Mouse (Mus musculus): ENCODE measurements around the gene Gm44790.
"Not testable (repeated sequence)": the region's sequence is repeated elsewhere in the genome, so short reads cannot be mapped to it uniquely, and the experiment has no call there.

Gm44790 gene

GRCm38 (mm10) chr6:86474646-86475181, 48.3 kb downstream of the Gm44790 start:
- no peak for DNase-seq (ENCODE audit: low spot score)

- no peak for DNase-seq (ENCODE audit: low spot score)
Measured at GRCm38 (mm10) chr6:86475462-86476167, 49.2 kb downstream of the Gm44790 start.

GRCm38 (mm10) chr6:86476931-86477330, 50.5 kb downstream of the Gm44790 start:
- DNase-seq (ENCODE audit: low spot score), result no peak

GRCm38 (mm10) chr6:86479311-86479710, 52.9 kb downstream of the Gm44790 start:
- DNase-seq (ENCODE audit: low spot score), result no peak

- DNase-seq (ENCODE audit: low spot score), result no peak
Measured at GRCm38 (mm10) chr6:86479816-86480188, 53.3 kb downstream of the Gm44790 start.

GRCm38 (mm10) chr6:86480189-86480831, 53.9 kb downstream of the Gm44790 start:
- no peak for DNase-seq (ENCODE audit: low spot score)

GRCm38 (mm10) chr6:86481871-86482270, 55.4 kb downstream of the Gm44790 start:
- no peak for DNase-seq (ENCODE audit: low spot score)

GRCm38 (mm10) chr6:86485943-86486640, 59.6 kb downstream of the Gm44790 start:
- DNase-seq (ENCODE audit: low spot score), result no peak

DNA sequence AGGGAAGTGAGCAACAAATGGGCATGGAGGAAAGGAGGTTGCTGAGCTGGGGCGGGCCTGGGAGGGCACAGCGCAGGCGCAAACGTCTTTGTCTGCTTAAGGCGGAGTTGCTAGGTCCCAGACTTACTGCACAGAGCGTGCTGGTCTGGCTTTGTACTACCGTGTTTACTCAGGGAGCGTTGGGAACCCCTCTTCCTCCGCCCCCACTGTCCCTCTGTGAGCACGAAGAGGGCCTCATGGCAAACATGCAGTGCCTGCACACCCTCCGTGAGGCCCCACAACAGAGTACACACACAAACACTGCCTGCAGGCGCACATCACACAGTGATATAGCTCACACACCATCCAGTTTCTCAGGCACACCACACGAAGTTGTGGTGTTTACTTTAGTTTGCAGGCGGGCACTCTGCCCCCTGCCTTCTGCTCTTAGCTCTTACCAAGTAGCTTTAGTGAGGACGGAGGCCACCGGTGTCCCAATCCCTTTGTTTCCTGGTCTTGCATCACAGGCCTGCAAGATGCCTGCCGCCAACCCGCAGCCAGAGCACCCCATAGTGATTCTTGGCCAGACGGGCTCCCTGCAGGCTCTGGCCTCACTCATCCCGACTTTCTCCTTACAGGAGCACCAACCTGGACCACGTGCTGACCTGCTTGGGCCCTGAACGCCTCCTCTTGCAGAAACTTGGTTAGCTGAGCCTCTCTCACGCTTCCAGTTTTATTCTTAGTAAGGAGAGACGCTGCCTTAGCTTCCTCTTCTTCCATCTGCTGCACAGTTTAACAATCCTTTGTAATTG, 61.1 kb downstream of the Gm44790 start:
- DNase-seq (ENCODE audit: low spot score), result peak; percentile 81

- no peak for DNase-seq (ENCODE audit: low spot score)
Measured at GRCm38 (mm10) chr6:86488149-86488485, 61.7 kb downstream of the Gm44790 start.

DNA sequence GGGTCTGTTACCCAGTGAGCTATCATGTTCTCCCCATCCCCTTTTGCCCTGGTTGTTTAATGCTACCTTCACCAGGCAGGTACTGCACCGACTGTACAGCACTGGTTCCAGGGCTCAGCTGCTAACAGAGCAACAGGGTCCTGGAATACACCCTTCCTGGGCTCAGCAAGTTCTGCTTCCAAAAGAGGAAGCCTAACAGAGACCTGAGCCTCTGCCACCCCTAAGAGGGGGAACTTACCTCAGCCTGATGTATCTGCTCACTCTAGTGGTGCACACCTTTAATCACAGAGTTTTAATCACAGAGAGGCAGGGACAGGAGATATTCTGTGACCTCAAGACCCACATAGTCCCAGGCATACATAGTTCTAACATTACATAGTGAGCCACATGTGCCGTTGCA, 63.5 kb downstream of the Gm44790 start:
- no peak for DNase-seq (ENCODE audit: low spot score)

DNA sequence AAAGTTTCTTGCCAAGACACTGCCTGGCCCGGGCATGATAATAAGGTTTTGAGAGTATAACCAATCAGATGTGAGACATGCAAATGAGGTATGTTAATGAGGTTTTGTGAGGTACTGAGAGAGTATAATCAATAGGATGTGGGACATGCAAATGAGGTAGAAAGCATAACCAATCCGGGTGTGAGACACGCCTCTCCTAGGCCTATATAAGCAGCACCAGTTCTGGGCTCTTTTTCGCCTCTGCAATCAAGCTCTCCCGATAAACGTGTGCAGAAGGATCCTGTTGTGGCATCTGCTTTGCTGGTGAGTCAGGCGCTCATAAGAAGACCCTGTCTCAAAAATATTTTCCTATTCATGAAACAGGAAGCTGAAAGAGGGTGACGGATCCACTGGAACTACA, 64.0 kb downstream of the Gm44790 start:
- DNase-seq (ENCODE audit: low spot score), result not testable (repeated sequence)

DNA sequence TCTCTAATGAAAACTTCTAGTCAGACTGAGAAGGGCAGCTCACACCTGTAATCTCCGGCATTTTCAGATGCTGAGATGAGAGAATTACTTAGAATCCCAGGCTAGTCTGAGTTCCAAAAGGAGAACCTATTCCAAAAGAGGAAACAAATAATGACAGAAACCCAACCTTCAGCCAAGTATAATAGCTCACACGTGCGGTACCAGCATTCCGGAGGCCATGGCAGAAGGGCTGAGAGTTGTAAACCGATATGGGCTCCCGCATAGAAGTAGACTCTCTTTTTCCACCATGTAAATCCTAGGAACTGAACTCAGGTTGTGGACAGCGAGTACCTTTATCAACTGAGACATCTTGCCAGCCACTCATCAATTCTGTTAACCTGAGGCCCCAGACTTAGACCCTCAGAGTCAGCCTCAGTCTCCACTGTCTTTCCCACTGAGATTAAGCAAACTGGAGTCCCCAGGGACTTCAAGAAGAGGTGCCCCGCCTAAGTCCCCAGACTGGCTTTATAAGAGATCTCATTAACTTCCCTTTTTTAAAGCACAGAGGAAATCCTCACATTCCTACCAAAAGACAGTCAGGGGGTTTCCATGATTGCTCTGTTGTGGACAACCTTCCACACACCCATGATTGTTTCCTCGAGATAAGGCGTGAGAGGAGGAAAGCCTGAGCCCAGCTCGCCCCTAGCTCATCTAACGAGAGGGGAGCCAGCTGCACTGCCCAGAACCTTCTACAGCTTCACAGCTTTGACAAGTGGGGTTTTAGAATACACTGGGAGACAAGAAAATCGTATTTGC, 67.2 kb downstream of the Gm44790 start:
- no peak for DNase-seq (ENCODE audit: low spot score)

- DNase-seq (ENCODE audit: low spot score), result no peak
Measured at GRCm38 (mm10) chr6:86494767-86495166, 68.3 kb downstream of the Gm44790 start.

Data from retina, embryonic 14.5 days (tissue).